Mouse (Mus musculus): ENCODE measurements around the gene Hist1h4f. TPM values are rescaled to one million over a fixed set of nuclear protein-coding genes. Genes with fewer than 3 reads are reported as not detected.
"Not testable (repeated sequence)": the region's sequence is repeated elsewhere in the genome, so short reads cannot be mapped to it uniquely, and the experiment has no call there.

The Hist1h4f gene
- polyA plus RNA-seq, 1 experiment from 2014 or later: 0.80 TPM

GRCm38 (mm10) chr13:23552962-23553361, 1.5 kb upstream of the Hist1h4f start, which contains the start of gene Hist1h1d:
Hist1h1d (plus strand) TSS chr13:23553262.
- no peaks in the 10 kb centered on the region for H3K27me3 ChIP-seq (ENCODE audit: control insufficient read depth, insufficient read depth, low read length)
- DNase-seq (ENCODE audit: low spot score): no peak
- no peaks in the 10 kb centered on the region for H3K4me1 ChIP-seq (replicated peaks; ENCODE audit: control insufficient read depth, insufficient read depth, low read length)
- ATAC-seq (ENCODE audit: low FRiP score): no peak
- H3K9ac ChIP-seq (ENCODE audit: low read depth, low read length): no peak within 1 kb of the TSS
- no peak within 1 kb of the TSS for H3K4me3 ChIP-seq (ENCODE audit: low read depth, low read length)
- H3K27ac ChIP-seq (ENCODE audit: low read depth, low read length): peak within 1 kb of the TSS; percentile 84
- H3K9me3 ChIP-seq (ENCODE audit: control insufficient read depth, low read length): no peaks in the 10 kb centered on the region
- no peak within 1 kb of the TSS for H3K4me2 ChIP-seq (replicated peaks; ENCODE audit: low read depth, low read length)
- H3K36me3 ChIP-seq (ENCODE audit: control insufficient read depth, insufficient read depth, low read length): no peaks in the 10 kb centered on the region

- no peak for ATAC-seq (ENCODE audit: low FRiP score)
- DNase-seq (ENCODE audit: low spot score): no peak
- Histone ChIP-seq H3K4me3 (ENCODE audit: low read depth, low read length) (peak overlapping the region; percentile 34; the same call in 1 of the 2 replicates), H3K9ac (ENCODE audit: low read depth, low read length) (no peak overlapping the region), H3K4me1 (replicated peaks; ENCODE audit: control insufficient read depth, insufficient read depth, low read length) (no peaks in the 10 kb centered on the region), H3K9me3 (ENCODE audit: control insufficient read depth, low read length) (no peaks in the 10 kb centered on the region), H3K27me3 (ENCODE audit: control insufficient read depth, insufficient read depth, low read length) (no peaks in the 10 kb centered on the region), H3K36me3 (ENCODE audit: control insufficient read depth, insufficient read depth, low read length) (no peaks in the 10 kb centered on the region), H3K27ac (ENCODE audit: low read depth, low read length) (peak overlapping the region; percentile 84), H3K4me2 (replicated peaks; ENCODE audit: low read depth, low read length) (peak overlapping the region; percentile 43)
- 55% methylated on average over 8 of the region's 8 CpGs for WGBS
Measured at GRCm38 (mm10) chr13:23551931-23552914, 775 bp upstream of the Hist1h4f start.

GRCm38 (mm10) chr13:23550761-23551145, 695 bp downstream of the Hist1h4f start:
- no peaks in the 10 kb centered on the region for H3K4me1 ChIP-seq (replicated peaks; ENCODE audit: control insufficient read depth, insufficient read depth, low read length)
- peak overlapping the region; percentile 43 for H3K4me2 ChIP-seq (replicated peaks; ENCODE audit: low read depth, low read length)
- H3K4me3 ChIP-seq (ENCODE audit: low read depth, low read length): peak overlapping the region; percentile 34
- peak overlapping the region; percentile 58 for H3K9ac ChIP-seq (ENCODE audit: low read depth, low read length)
- no peaks in the 10 kb centered on the region for H3K36me3 ChIP-seq (ENCODE audit: control insufficient read depth, insufficient read depth, low read length)
- H3K9me3 ChIP-seq (ENCODE audit: control insufficient read depth, low read length): no peaks in the 10 kb centered on the region
- DNase-seq (ENCODE audit: low spot score) (peak; percentile 61), ATAC-seq (ENCODE audit: low FRiP score) (no peak)
- no peaks in the 10 kb centered on the region for H3K27me3 ChIP-seq (ENCODE audit: control insufficient read depth, insufficient read depth, low read length)
- peak overlapping the region; percentile 84 for H3K27ac ChIP-seq (ENCODE audit: low read depth, low read length)
- 7% methylated on average over 3 of the region's 3 CpGs for WGBS

GRCm38 (mm10) chr13:23546694-23547093, 4.8 kb downstream of the Hist1h4f start:
- Histone ChIP-seq H3K27ac (ENCODE audit: low read depth, low read length) (no peak overlapping the region; the same call in 1 of the 2 replicates), H3K9ac (ENCODE audit: low read depth, low read length) (no peak overlapping the region), H3K4me1 (replicated peaks; ENCODE audit: control insufficient read depth, insufficient read depth, low read length) (no peaks in the 10 kb centered on the region), H3K4me3 (ENCODE audit: low read depth, low read length) (no peak overlapping the region), H3K9me3 (ENCODE audit: control insufficient read depth, low read length) (no peaks in the 10 kb centered on the region), H3K4me2 (replicated peaks; ENCODE audit: low read depth, low read length) (no peak overlapping the region), H3K36me3 (ENCODE audit: control insufficient read depth, insufficient read depth, low read length) (no peaks in the 10 kb centered on the region), H3K27me3 (ENCODE audit: control insufficient read depth, insufficient read depth, low read length) (no peaks in the 10 kb centered on the region)
- no peak for DNase-seq (ENCODE audit: low spot score)
- 76% methylated on average over 5 of the region's 5 CpGs for WGBS
- ATAC-seq (ENCODE audit: low FRiP score): no peak

- not testable (repeated sequence) for ATAC-seq (ENCODE audit: low FRiP score); H3K9me3 ChIP-seq (ENCODE audit: control insufficient read depth, low read length); H3K27me3 ChIP-seq (ENCODE audit: control insufficient read depth, insufficient read depth, low read length); H3K27ac ChIP-seq (ENCODE audit: low read depth, low read length); H3K4me1 ChIP-seq (replicated peaks; ENCODE audit: control insufficient read depth, insufficient read depth, low read length); H3K9ac ChIP-seq (ENCODE audit: low read depth, low read length); DNase-seq (ENCODE audit: low spot score); H3K36me3 ChIP-seq (ENCODE audit: control insufficient read depth, insufficient read depth, low read length)
- Histone ChIP-seq H3K4me3 (ENCODE audit: low read depth, low read length) (peak overlapping the region; percentile 39), H3K4me2 (replicated peaks; ENCODE audit: low read depth, low read length) (peak overlapping the region; percentile 32; the same call in 1 of the 2 replicates)
- WGBS: 0% methylated on average over 3 of the region's 14 CpGs
Measured at GRCm38 (mm10) chr13:23544787-23545120, 6.7 kb downstream of the Hist1h4f start.

GRCm38 (mm10) chr13:23543965-23544786, 7.3 kb downstream of the Hist1h4f start, which contains the start of gene Hist1h3f:
Hist1h3f (plus strand) TSS chr13:23544052.
- Histone ChIP-seq H3K4me3 (ENCODE audit: low read depth, low read length) (peak within 1 kb of the TSS; percentile 40), H3K9ac (ENCODE audit: low read depth, low read length) (peak within 1 kb of the TSS; percentile 64), H3K4me1 (replicated peaks; ENCODE audit: control insufficient read depth, insufficient read depth, low read length) (no peaks in the 10 kb centered on the region), H3K27me3 (ENCODE audit: control insufficient read depth, insufficient read depth, low read length) (no peaks in the 10 kb centered on the region), H3K4me2 (replicated peaks; ENCODE audit: low read depth, low read length) (peak within 1 kb of the TSS; percentile 67), H3K9me3 (ENCODE audit: control insufficient read depth, low read length) (no peaks in the 10 kb centered on the region), H3K27ac (ENCODE audit: low read depth, low read length) (peak within 1 kb of the TSS; percentile 86), H3K36me3 (ENCODE audit: control insufficient read depth, insufficient read depth, low read length) (no peaks in the 10 kb centered on the region)
- ATAC-seq (ENCODE audit: low FRiP score) (peak; percentile 94), DNase-seq (ENCODE audit: low spot score) (peak; percentile 88)
- WGBS: under 1% methylated on average over 14 of the region's 45 CpGs

- under 1% methylated on average over 24 of the region's 42 CpGs for WGBS
- H3K9me3 ChIP-seq (ENCODE audit: control insufficient read depth, low read length): not testable (repeated sequence)
Measured at GRCm38 (mm10) chr13:23542999-23543607, 8.3 kb downstream of the Hist1h4f start, which contains the start of gene Hist1h2bh. Hist1h2bh (minus strand) TSS chr13:23543392.

GRCm38 (mm10) chr13:23542225-23542980, 9.0 kb downstream of the Hist1h4f start:
- peak; percentile 39 for DNase-seq (ENCODE audit: low spot score)
- not testable (repeated sequence) for ATAC-seq (ENCODE audit: low FRiP score); H3K4me1 ChIP-seq (replicated peaks; ENCODE audit: control insufficient read depth, insufficient read depth, low read length); H3K9me3 ChIP-seq (ENCODE audit: control insufficient read depth, low read length); H3K27me3 ChIP-seq (ENCODE audit: control insufficient read depth, insufficient read depth, low read length); H3K36me3 ChIP-seq (ENCODE audit: control insufficient read depth, insufficient read depth, low read length)
- WGBS: 9% methylated on average over 3 of the region's 3 CpGs
- Histone ChIP-seq H3K4me3 (ENCODE audit: low read depth, low read length) (peak overlapping the region; percentile 40), H3K4me2 (replicated peaks; ENCODE audit: low read depth, low read length) (peak overlapping the region; percentile 57), H3K27ac (ENCODE audit: low read depth, low read length) (peak overlapping the region; percentile 74), H3K9ac (ENCODE audit: low read depth, low read length) (peak overlapping the region; percentile 64)

More at GRCm38 (mm10) chr13:23542999-23543607, 8.3 kb downstream of the Hist1h4f start, which contains the start of gene Hist1h2bh:
- H3K4me2 ChIP-seq (replicated peaks; ENCODE audit: low read depth, low read length): peak within 1 kb of the TSS; percentile 67
- H3K4me3 ChIP-seq (ENCODE audit: low read depth, low read length): peak within 1 kb of the TSS; percentile 40
- DNase-seq (ENCODE audit: low spot score) (peak; percentile 77), ATAC-seq (ENCODE audit: low FRiP score) (peak; percentile 93)
- not testable (repeated sequence) for H3K4me1 ChIP-seq (replicated peaks; ENCODE audit: control insufficient read depth, insufficient read depth, low read length); H3K27me3 ChIP-seq (ENCODE audit: control insufficient read depth, insufficient read depth, low read length); H3K36me3 ChIP-seq (ENCODE audit: control insufficient read depth, insufficient read depth, low read length)
- H3K9ac ChIP-seq (ENCODE audit: low read depth, low read length): peak within 1 kb of the TSS; percentile 64
- peak within 1 kb of the TSS; percentile 86 for H3K27ac ChIP-seq (ENCODE audit: low read depth, low read length)

Measured in hindbrain, embryonic 11.5 days (tissue).